Mouse (Mus musculus) Patski (cell line): ENCODE measurements around the gene Rab42. TPM values are rescaled to one million over a fixed set of nuclear protein-coding genes. Genes with fewer than 3 reads are reported as not detected.

ENCODE experiments used
- ATAC-seq: fragments of 100-300 bp; one replicate; pipeline ENCODE4 v1.8.0; 2021
- CTCF ChIA-PET: fragments of 350-600 bp; sonication (Branson Sonifier 250); formaldehyde crosslinking; loops from one replicate; lab custom pipeline; 2022; ENCODE audit warnings: inconsistent platforms; lab: Charles Lee
- POLR2A ChIA-PET: fragments of 350-600 bp; sonication (Branson Sonifier 250); formaldehyde crosslinking; loops from one replicate; lab custom pipeline; 2022; ENCODE audit warnings: antibody characterized with exemption, inconsistent platforms; lab: Charles Lee
- DNase-seq: peaks from one replicate; pipeline ENCODE4 v3.0.0-alpha.2; 2011; ENCODE audit warnings: low read depth, low spot score
- H3K27me3 ChIP-seq: fragments of 371-371 bp; one replicate; pipeline ENCODE4 v1.5.1; 2021
- CTCF ChIP-seq: fragments of 100-300 bp; IDR thresholded peaks from one replicate; pipeline ENCODE4 v1.5.1; 2021
- in situ Hi-C: fragments of 300-500 bp; cut with MboI; formaldehyde crosslinking; loops from 3 replicates; pipeline ENCODE4 v1.11.1; 2018; ENCODE audit warnings: low pct_unique_long_range_greater_than_20kb, mixed read lengths
- polyA plus RNA-seq: library from polyadenylated mRNA; unstranded; gene quantifications from one replicate; pipeline ENCODE4 v1.2.3, GENCODE M21; 2021

Rab42 gene
- polyA plus RNA-seq, 1 experiment from 2014 or later = not detected

DNA sequence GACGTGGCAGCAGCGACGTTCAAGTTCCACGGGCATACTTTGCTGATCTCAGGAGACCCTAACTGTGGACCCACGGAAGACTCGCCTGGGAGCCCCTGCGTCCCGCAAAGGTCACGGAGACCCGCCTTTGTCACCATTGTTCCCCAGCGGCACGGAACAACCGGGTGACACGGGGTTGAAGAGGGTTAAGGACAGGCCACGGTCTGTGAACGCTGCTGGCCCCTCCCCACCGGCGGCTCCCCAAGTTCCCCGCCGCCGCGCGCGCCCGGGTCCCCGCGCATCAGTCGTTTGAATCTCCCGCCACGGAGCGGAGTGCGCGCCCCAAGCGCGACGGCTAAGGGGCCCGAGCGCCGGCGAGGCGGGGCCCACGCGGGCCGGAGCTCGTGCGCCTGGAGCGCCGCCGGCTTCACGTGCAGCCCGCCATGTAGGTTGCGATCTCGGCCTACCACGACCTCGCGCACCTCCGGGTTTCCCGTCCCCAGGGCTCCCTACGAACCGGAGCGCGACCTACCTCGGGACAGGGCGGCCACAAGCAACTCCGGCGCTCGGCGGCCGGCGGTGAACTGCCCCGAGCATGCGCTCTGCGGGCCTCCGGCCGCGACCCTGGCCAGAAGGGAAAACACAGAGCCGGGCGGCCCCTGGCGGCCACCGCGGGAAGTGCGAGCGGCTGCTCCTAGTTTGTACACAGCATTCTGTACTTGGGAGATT is 42.1 kb upstream of the Rab42 start:
- no peak for TF ChIP-seq CTCF
- ChIA-PET POLR2A (interaction anchor here (0.7 to 1.4 kb wide), 7 partner anchors 13 to 169 kb away, joined by 3 to 4 read pairs (median 3); partner anchors contain the start of gene Trnau1ap), CTCF (interaction anchor here (1.0 to 1.8 kb wide), 2 partner anchors 36 to 54 kb away, joined by 3 to 7 read pairs; no protein-coding TSS in a partner anchor)
- in situ Hi-C loops = loop anchor here (10.0 kb wide), 1 partner anchor 160 kb away; no protein-coding TSS in a partner anchor
- ATAC-seq (peak; percentile 64), DNase-seq (no peak)
- H3K27me3 ChIP-seq = no peaks in the 10 kb centered on the region

DNA sequence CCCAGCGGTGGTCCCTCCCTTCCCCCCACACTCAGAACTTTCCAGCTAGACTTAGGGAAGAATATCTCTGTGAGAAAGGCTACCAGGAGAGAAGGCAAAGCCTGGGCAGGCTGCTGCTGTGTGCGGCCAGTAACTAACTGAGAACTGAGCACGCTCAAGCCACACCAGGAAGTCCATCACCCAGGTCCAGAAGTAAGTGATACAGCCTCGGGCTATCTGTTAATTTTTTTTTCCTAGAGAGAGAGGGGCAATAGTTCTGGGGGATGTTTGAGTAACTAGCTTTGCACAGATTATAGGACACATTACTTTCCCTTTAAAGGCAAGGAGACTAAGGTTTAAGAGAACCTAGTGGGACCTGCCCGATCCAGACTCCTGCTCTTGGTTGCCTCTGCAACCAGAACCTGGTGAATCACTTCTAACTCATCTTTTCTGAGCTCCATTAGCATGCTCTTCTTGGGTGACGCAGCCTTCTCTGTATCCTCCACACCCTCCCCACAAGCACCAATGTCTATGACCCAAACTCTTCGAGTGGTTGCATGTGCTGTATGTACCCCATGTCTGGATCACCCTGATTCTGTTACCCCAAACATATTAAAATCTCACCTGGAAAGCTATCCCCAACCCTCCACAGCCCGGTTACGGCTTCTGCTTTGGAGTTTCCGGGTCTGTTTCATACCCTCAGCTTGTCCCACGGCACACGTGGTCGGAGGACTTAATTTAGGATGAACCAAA is 41.4 kb upstream of the Rab42 start:
- CTCF ChIA-PET = interaction anchor here (1.0 to 1.8 kb wide), 2 partner anchors 35 to 53 kb away, joined by 3 to 7 read pairs; no protein-coding TSS in a partner anchor
- no peaks in the 10 kb centered on the region for H3K27me3 ChIP-seq
- POLR2A ChIA-PET = interaction anchor here (0.7 to 1.4 kb wide), 7 partner anchors 12 to 170 kb away, joined by 3 to 4 read pairs (median 3); partner anchors contain the start of gene Trnau1ap
- DNase-seq = no peak
- in situ Hi-C loops = loop anchor here (10.0 kb wide), 1 partner anchor 160 kb away; no protein-coding TSS in a partner anchor
- no peak for TF ChIP-seq CTCF
- peak; percentile 35 for ATAC-seq

DNA sequence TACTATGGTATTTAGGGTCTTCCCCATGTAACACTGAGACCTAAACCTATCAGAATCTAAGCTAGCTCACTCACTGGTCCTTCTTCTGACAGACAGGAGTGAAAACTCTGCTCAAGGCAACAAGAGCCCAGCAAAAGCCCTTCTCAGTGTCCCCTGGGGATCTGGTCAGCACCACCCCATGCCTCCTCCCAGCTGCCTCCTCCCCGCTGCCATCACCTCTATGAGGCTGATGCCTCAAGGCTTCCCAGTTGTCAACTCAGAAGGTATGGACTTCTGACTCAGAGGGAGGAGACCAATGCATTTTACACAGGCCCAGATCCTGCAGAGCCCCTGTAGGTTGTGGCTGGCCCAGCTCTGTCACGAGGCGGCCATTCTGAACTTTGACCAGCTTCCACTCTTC is 38.3 kb upstream of the Rab42 start:
- in situ Hi-C loops = loop anchor here (10.0 kb wide), 1 partner anchor 157 kb away; no protein-coding TSS in a partner anchor
- POLR2A ChIA-PET = no interaction called here
- no peaks in the 10 kb centered on the region for H3K27me3 ChIP-seq
- no peak for TF ChIP-seq CTCF
- CTCF ChIA-PET = interaction anchor here (1.0 to 1.4 kb wide), 3 partner anchors 8 to 123 kb away, joined by 3 to 4 read pairs (median 3); no protein-coding TSS in a partner anchor
- ATAC-seq (no peak), DNase-seq (no peak)

DNA sequence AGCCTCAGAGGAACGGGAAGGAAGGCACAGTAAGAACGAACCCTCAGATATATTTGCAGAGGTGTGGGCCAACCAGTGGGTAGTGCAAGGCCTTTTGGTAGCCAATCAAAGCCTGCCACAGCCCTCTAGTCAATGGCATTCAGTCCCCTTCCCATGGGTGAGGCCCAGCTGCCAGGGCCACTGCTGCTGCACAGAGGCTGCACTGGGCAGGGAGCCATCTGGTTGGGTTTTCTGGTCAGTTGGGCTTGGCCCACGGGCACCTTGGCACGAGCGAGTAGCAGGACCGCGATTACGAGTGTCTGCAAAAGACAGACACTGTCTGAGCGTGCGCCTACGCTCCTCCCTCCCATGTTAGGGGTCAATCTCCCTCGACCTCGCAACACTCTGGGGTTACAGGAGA is 35.8 kb upstream of the Rab42 start:
- H3K27me3 ChIP-seq = no peaks in the 10 kb centered on the region
- no peak for TF ChIP-seq CTCF
- DNase-seq (no peak), ATAC-seq (no peak)
- ChIA-PET POLR2A (interaction anchor here (1.3 kb wide), 1 partner anchor 9 kb away, joined by 6 read pairs; the partner anchor contains the start of gene Trnau1ap), CTCF (interaction anchor here (1.7 kb wide), 1 partner anchor 30 kb away, joined by 4 read pairs; no protein-coding TSS in a partner anchor)
- in situ Hi-C loops = no loop called here

DNA sequence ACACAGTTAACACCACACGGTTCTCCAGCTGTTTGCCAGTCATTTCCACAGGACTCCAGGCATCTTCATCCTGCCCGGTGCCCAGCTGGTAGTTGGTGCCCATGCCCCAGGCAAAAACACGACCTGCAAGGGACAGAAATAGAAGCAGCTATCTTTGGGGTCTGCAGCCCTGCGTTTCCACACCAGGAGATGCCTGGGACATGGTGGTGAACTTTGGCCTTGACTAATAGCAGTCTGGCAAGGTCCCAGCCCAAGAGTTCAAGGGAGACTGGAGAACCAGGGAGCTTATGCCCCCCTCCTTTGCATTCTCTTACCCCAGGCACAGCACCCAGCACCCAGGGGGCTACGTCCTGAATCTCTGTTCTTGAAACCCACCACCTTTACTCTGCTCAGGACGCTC is 29.7 kb upstream of the Rab42 start:
- no peaks in the 10 kb centered on the region for H3K27me3 ChIP-seq
- DNase-seq (no peak), ATAC-seq (no peak)
- ChIA-PET CTCF (interaction anchor here (1.1 to 1.4 kb wide), 2 partner anchors 9 to 123 kb away, joined by 3 to 4 read pairs; no protein-coding TSS in a partner anchor), POLR2A (interaction anchor here (0.9 kb wide), 1 partner anchor 12 kb away, joined by 3 read pairs; no protein-coding TSS in a partner anchor)
- no peak for TF ChIP-seq CTCF
- in situ Hi-C loops = no loop called here

DNA sequence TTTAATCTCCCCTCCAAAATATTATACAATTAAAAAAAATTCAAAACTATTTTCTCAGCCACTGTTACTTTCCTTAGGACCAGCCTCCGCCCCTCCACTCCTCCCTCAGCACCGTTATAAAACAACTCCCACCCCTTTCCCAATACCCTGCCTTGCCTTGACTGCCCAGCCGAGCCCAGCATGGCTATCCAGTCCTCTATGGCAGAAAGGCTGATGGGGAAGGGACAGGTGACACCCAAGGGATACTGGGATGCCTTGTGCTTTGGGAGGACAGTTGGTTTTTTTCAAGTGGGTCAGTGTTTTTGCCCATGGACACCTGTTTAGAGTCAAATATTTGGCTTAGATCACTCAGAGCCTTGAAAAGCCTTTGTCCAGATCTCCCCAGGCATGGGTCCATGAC is 28.8 kb upstream of the Rab42 start:
- CTCF ChIA-PET = interaction anchor here (1.7 kb wide), 1 partner anchor 22 kb away, joined by 4 read pairs; no protein-coding TSS in a partner anchor
- TF ChIP-seq CTCF = no peak
- ATAC-seq = no peak
- POLR2A ChIA-PET = interaction anchor here (1.0 kb wide), 1 partner anchor 13 kb away, joined by 4 read pairs; no protein-coding TSS in a partner anchor
- DNase-seq = no peak
- no peaks in the 10 kb centered on the region for H3K27me3 ChIP-seq
- in situ Hi-C loops = no loop called here

DNA sequence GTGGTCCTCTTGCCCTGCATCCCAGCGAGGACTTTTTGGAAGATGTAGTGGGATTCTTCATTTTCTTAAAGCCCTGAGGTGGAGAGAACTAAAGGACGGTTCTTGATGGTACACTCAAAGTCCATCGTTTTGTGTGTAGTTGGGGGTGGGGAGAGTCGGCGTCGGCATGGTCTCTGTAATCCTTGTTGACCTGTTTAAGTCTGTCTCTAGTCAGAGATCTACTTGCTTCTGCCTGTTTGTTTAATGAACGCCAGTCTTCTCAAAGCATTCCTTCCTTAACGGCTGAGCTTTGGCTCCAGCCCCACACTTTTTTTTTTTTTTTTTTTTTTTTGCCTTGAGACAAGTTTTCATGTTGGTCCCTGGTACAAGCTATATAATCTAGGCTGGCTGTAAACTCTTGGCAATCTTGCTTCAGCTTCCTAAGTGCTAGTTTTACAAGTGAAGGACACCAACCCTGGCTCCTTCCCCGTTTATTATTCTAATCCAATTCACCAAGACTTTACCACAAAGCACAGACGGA is 26.7 kb upstream of the Rab42 start:
- no peak for ATAC-seq
- ChIA-PET POLR2A (interaction anchor here (0.9 to 1.7 kb wide), 5 partner anchors 10 to 119 kb away, joined by 3 to 6 read pairs (median 4); no protein-coding TSS in a partner anchor), CTCF (interaction anchor here (2.3 kb wide), 1 partner anchor 20 kb away, joined by 9 read pairs; no protein-coding TSS in a partner anchor)
- no peak for DNase-seq
- no peak for TF ChIP-seq CTCF
- no peaks in the 10 kb centered on the region for H3K27me3 ChIP-seq
- in situ Hi-C loops = no loop called here

DNA sequence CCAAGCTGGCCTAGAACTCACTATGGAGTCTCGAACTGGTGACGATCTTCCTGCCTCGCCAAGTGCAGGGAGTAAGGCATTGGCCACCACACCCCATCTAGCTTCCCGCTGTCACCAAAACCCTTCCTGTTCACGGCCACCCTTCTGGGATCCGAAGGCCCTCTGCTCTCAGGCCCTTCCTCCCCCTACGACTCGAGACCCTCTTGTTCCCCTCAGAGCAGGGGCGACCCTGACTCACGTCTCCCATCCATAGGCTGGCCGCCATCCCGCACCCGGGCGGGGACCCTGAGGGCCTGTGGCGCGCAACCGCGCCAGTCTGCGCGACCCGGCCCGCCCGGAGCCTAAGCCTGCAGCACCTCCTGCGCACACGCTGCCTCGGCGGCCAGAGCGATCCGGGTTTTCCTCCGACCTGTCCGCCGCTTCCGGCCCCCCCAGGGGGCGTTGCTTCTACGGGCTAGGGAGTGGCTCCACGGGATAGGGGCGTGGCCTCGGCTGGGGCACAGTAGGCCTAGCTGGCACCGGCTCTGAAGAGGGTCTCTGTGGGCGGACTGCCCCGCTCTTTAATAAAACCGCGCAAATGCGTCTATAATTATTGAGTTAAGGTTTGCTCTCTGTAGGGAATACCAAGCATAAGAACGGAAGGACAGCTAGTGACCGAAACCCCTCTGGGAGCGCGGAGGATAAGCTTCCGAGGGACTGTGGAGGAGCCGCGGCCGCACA is 26.1 kb upstream of the Rab42 start, which contains the start of gene Trnau1ap:
Gene Trnau1ap, minus strand, starts transcription at position 424 of the 720 bp plus-strand sequence.
- in situ Hi-C loops = no loop called here
- ATAC-seq = peak; percentile 78
- ChIA-PET CTCF (interaction anchor here (2.3 kb wide), 1 partner anchor 20 kb away, joined by 9 read pairs; no protein-coding TSS in a partner anchor), POLR2A (interaction anchor here (0.9 to 1.7 kb wide), 5 partner anchors 10 to 119 kb away, joined by 3 to 6 read pairs (median 4); no protein-coding TSS in a partner anchor)
- DNase-seq = no peak
- H3K27me3 ChIP-seq = no peaks in the 10 kb centered on the region
- no peak for TF ChIP-seq CTCF

DNA sequence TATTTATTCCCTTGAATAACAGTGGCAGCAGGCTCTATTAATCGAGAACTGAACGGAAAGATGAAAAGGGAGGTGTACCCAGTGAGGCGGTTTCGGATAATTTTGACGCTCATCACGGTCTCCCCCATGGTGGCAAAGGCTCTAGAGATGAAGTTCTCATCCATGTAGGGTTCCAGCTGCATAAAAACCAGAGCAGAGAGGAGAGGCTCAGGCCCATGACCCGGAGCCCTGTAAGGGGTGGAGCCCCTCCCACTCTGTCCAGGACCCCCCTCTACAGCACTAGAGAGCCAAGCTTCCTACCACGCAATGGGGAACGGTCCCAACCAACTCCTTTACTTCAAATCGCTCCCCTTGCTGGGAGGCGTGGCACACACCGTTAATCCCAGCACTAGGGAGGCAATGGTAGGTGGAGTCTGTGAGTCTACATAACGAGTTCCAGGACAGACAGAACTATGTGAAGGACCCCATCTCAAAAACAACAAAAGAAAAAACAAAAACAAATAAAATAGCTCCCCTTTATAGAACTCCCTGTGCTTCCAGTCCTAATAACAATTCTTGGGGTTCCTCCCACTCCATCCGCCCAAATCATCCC is 25.3 kb upstream of the Rab42 start:
- no peak for ATAC-seq
- no peak for DNase-seq
- CTCF ChIA-PET = interaction anchor here (2.3 kb wide), 1 partner anchor 19 kb away, joined by 9 read pairs; no protein-coding TSS in a partner anchor
- in situ Hi-C loops = no loop called here
- POLR2A ChIA-PET = interaction anchor here (1.0 kb wide), 1 partner anchor 118 kb away, joined by 3 read pairs; no protein-coding TSS in a partner anchor
- TF ChIP-seq CTCF = no peak
- no peaks in the 10 kb centered on the region for H3K27me3 ChIP-seq
